Mouse (Mus musculus) large intestine, adult 2 months (tissue): Measurements from ENCODE around the gene Olfr1039. TPM values are rescaled to one million over a fixed set of nuclear protein-coding genes. Genes with fewer than 3 reads are reported as not detected.
"Not testable (repeated sequence)": the region's sequence is repeated elsewhere in the genome, so short reads cannot be mapped to it uniquely, and the experiment has no call there.

ENCODE experiments used
- DNase-seq: peaks from one replicate; pipeline ENCODE4 v3.0.0-alpha.2; 2012; ENCODE audit warnings: low read depth, low spot score
- WGBS: fragments of 180-500 bp; shearing (Covaris S2); methylation state at CpG from one replicate; pipeline ENCODE4 v1.1.7; 2018; 5-methylcytosine and 5-hydroxymethylcytosine counted together
- polyA plus RNA-seq: library from polyadenylated mRNA; depleted of rRNA; stranded (reverse); fragments of >200 nt; gene quantifications from 2 replicates; pipeline ENCODE4 v1.2.3, GENCODE M21; 2012; rRNA removed

The Olfr1039 gene
- polyA plus RNA-seq, result not detected in 2 replicates

- 93% methylated on average over 1 of the region's 1 CpGs for WGBS
Observed at GRCm38 (mm10) chr2:86135828-86136227, at the start of gene Olfr1039. Gene Olfr1039, minus strand, starts transcription at chr2:86135928.

GRCm38 (mm10) chr2:86179950-86180349, 44.2 kb upstream of the Olfr1039 start:
- WGBS, result 59% methylated on average over 3 of the region's 3 CpGs
- DNase-seq, result no peak

More at GRCm38 (mm10) chr2:86135828-86136227, at the start of gene Olfr1039:
- DNase-seq, result no peak

- DNase-seq, result no peak
Observed at GRCm38 (mm10) chr2:86177720-86178119, 42.0 kb upstream of the Olfr1039 start, which contains the start of gene Olfr1044. Gene Olfr1044, minus strand, starts transcription at chr2:86177820.

- 68% methylated on average over 7 of the region's 7 CpGs for WGBS
- DNase-seq, result not testable (repeated sequence)
Observed at GRCm38 (mm10) chr2:86175422-86175821, 39.7 kb upstream of the Olfr1039 start.

GRCm38 (mm10) chr2:86167422-86167821, 31.7 kb upstream of the Olfr1039 start, which contains the start of gene Olfr1043:
Gene Olfr1043, minus strand, starts transcription at chr2:86167522.
- no peak for DNase-seq
- WGBS, result 79% methylated on average over 2 of the region's 2 CpGs

GRCm38 (mm10) chr2:86161738-86162137, 26.0 kb upstream of the Olfr1039 start, which contains the start of gene Olfr1042:
Gene Olfr1042, minus strand, starts transcription at chr2:86161838.
- 89% methylated on average over 2 of the region's 2 CpGs for WGBS
- DNase-seq, result no peak

- WGBS, result 79% methylated on average over 1 of the region's 1 CpGs
Observed at GRCm38 (mm10) chr2:86146632-86147031, 10.9 kb upstream of the Olfr1039 start, which contains the start of gene Olfr1040. Gene Olfr1040, minus strand, starts transcription at chr2:86146732.

GRCm38 (mm10) chr2:86087285-86087684, 48.4 kb downstream of the Olfr1039 start, which contains the start of gene Olfr1037:
Gene Olfr1037, minus strand, starts transcription at chr2:86087385.
- DNase-seq, result no peak
- WGBS, result 87% methylated on average over 2 of the region's 2 CpGs

More at GRCm38 (mm10) chr2:86146632-86147031, 10.9 kb upstream of the Olfr1039 start, which contains the start of gene Olfr1040:
- DNase-seq, result no peak

GRCm38 (mm10) chr2:86080478-86080877, 55.2 kb downstream of the Olfr1039 start:
- not testable (repeated sequence) for DNase-seq
- 85% methylated on average over 1 of the region's 1 CpGs for WGBS

Other genes with a start within 250 kb of the Olfr1039 start
- not detected in 2 replicates for gene Olfr1024, start 230.9 kb downstream of the Olfr1039 start, polyA plus RNA-seq
- gene Olfr1025-ps1, start 220.7 kb downstream of the Olfr1039 start, polyA plus RNA-seq, result not detected in 2 replicates
- not detected in 2 replicates for gene Olfr1026, start 214.4 kb downstream of the Olfr1039 start, polyA plus RNA-seq
- gene Olfr1028, start 185.5 kb downstream of the Olfr1039 start, polyA plus RNA-seq, result not detected in 2 replicates
- gene Olfr1029, start 162.0 kb downstream of the Olfr1039 start, polyA plus RNA-seq, result not detected in 2 replicates
- not detected in 2 replicates for gene Olfr1030, start 156.7 kb downstream of the Olfr1039 start, polyA plus RNA-seq
- not detected in 2 replicates for gene Olfr1031, start 145.6 kb downstream of the Olfr1039 start, polyA plus RNA-seq
- not detected in 2 replicates for gene Olfr1032, start 130.4 kb downstream of the Olfr1039 start, polyA plus RNA-seq
- 0.12 and 0.34 TPM in 2 replicates for gene Olfr1033, start 115.3 kb downstream of the Olfr1039 start, polyA plus RNA-seq
- gene Olfr1034, start 90.1 kb downstream of the Olfr1039 start, polyA plus RNA-seq, result 0.01 and 0.03 TPM in 2 replicates
- gene Olfr1036, start 61.9 kb downstream of the Olfr1039 start, polyA plus RNA-seq, result not detected in 2 replicates
- not detected in 2 replicates for gene Olfr1037, start 48.5 kb downstream of the Olfr1039 start, polyA plus RNA-seq
- gene Olfr1040, start 10.8 kb upstream of the Olfr1039 start, polyA plus RNA-seq, result not detected in 2 replicates
- not detected in 2 replicates for gene Olfr1042, start 25.9 kb upstream of the Olfr1039 start, polyA plus RNA-seq
- not detected in 2 replicates for gene Olfr1043, start 31.6 kb upstream of the Olfr1039 start, polyA plus RNA-seq
- not detected in 2 replicates for gene Olfr1044, start 41.9 kb upstream of the Olfr1039 start, polyA plus RNA-seq
- not detected in 2 replicates for gene Olfr52, start 49.8 kb upstream of the Olfr1039 start, polyA plus RNA-seq
- not detected in 2 replicates for gene Olfr1045, start 67.1 kb upstream of the Olfr1039 start, polyA plus RNA-seq
- gene Olfr1046, start 83.4 kb upstream of the Olfr1039 start, polyA plus RNA-seq, result not detected in 2 replicates
- not detected in 2 replicates for gene Olfr1047, start 95.5 kb upstream of the Olfr1039 start, polyA plus RNA-seq
- not detected in 2 replicates for gene Olfr1048, start 104.4 kb upstream of the Olfr1039 start, polyA plus RNA-seq
- gene Olfr1049, start 122.4 kb upstream of the Olfr1039 start, polyA plus RNA-seq, result not detected in 2 replicates
- not detected in 2 replicates for gene Olfr1051, start 143.2 kb upstream of the Olfr1039 start, polyA plus RNA-seq
- not detected in 2 replicates for gene Olfr1052, start 156.5 kb upstream of the Olfr1039 start, polyA plus RNA-seq
- not detected in 2 replicates for gene Olfr1053, start 179.4 kb upstream of the Olfr1039 start, polyA plus RNA-seq
- not detected in 2 replicates for gene Olfr1054, start 199.5 kb upstream of the Olfr1039 start, polyA plus RNA-seq
- gene Olfr1055, start 214.4 kb upstream of the Olfr1039 start, polyA plus RNA-seq, result not detected in 2 replicates
- not detected in 2 replicates for gene Olfr1056, start 226.5 kb upstream of the Olfr1039 start, polyA plus RNA-seq
- not detected in 2 replicates for gene Olfr1057, start 242.5 kb upstream of the Olfr1039 start, polyA plus RNA-seq